Mouse (Mus musculus) small intestine, adult 2 months (tissue): ENCODE data around the gene Apba2.

Source experiments
- CTCF ChIP-seq: fragments of 200-500 bp; IDR thresholded peaks from 2 replicates; pipeline ENCODE4 v1.5.1; 2012; ENCODE audit warnings: low read depth, mild to moderate bottlenecking, control low read depth, inconsistent platforms, low read length, moderate library complexity, mixed read lengths; ENCODE audit not compliant: insufficient replicate concordance, insufficient read length; ENCODE audit errors: extremely low read depth
- POLR2A ChIP-seq: fragments of 200-500 bp; IDR thresholded peaks from 2 replicates; pipeline ENCODE4 v1.6.1; 2012; ENCODE audit warnings: low read depth, mild to moderate bottlenecking, control low read depth, inconsistent platforms, low read length, moderate library complexity

GRCm38 (mm10) chr7:64697791-64698337 is 196.4 kb downstream of the Apba2 start:
- TF ChIP-seq CTCF, result no peak
- no peak for TF ChIP-seq POLR2A
